Mouse (Mus musculus) embryonic facial prominence, embryonic 12.5 days (tissue): ENCODE measurements around the gene Gzmk. TPM values are rescaled to one million over a fixed set of nuclear protein-coding genes. Genes with fewer than 3 reads are reported as not detected.

Experiments used
- ATAC-seq: fragments of 200-750 bp; cut with Nextera tagmentation; 2 replicates; pipeline ENCODE4 v1.8.0; 2017; ENCODE audit not compliant: insufficient number of reproducible peaks, insufficient read depth, low FRiP score, low TSS enrichment
- H3K27ac ChIP-seq: fragments of 300-500 bp; sonication (generic); 2 replicates; pipeline ENCODE4 v1.5.1; 2016; ENCODE audit warnings: mild to moderate bottlenecking
- H3K27me3 ChIP-seq: fragments of 300-500 bp; sonication (generic); 2 replicates; pipeline ENCODE4 v1.6.1; 2016; ENCODE audit warnings: mild to moderate bottlenecking, moderate library complexity
- H3K36me3 ChIP-seq: fragments of 300-500 bp; sonication (generic); 2 replicates; pipeline ENCODE4 v1.6.1; 2016; ENCODE audit warnings: mild to moderate bottlenecking
- H3K4me1 ChIP-seq: fragments of 300-500 bp; sonication (generic); 2 replicates; pipeline ENCODE4 v1.6.1; 2016
- H3K4me2 ChIP-seq: fragments of 300-500 bp; sonication (generic); replicated peaks from 2 replicates; pipeline ENCODE4 v1.6.1; 2016; ENCODE audit warnings: mild to moderate bottlenecking, moderate library complexity
- H3K4me3 ChIP-seq: fragments of 300-500 bp; sonication (generic); 2 replicates; pipeline ENCODE4 v1.5.1; 2016; ENCODE audit warnings: mild to moderate bottlenecking
- H3K9ac ChIP-seq: fragments of 300-500 bp; sonication (generic); 2 replicates; pipeline ENCODE4 v1.6.1; 2016; ENCODE audit warnings: mild to moderate bottlenecking, moderate library complexity
- H3K9me3 ChIP-seq: fragments of 300-500 bp; sonication (generic); 2 replicates; pipeline ENCODE4 v1.6.1; 2016; ENCODE audit warnings: mild to moderate bottlenecking, moderate library complexity
- WGBS: fragments of 180-500 bp; shearing (Covaris S2); methylation state at CpG from one replicate; pipeline ENCODE4 v1.1.7; 2016; 5-methylcytosine and 5-hydroxymethylcytosine counted together
- polyA plus RNA-seq: library from polyadenylated mRNA; unstranded; fragments of >200 nt; fragmentation: Nextera tagmentation; extraction: Ambion mirVana; gene quantifications from 2 replicates; pipeline ENCODE4 v1.2.1, GENCODE M21; 2016

Gzmk gene
- polyA plus RNA-seq, 1 experiment from 2014 or later, result not detected

- WGBS, result 70% methylated on average over 4 of the region's 4 CpGs
- Histone ChIP-seq H3K27ac (no peak overlapping the region), H3K36me3 (no peaks in the 10 kb centered on the region), H3K9ac (no peak overlapping the region), H3K4me2 (no peak overlapping the region), H3K27me3 (no peaks in the 10 kb centered on the region), H3K4me1 (no peaks in the 10 kb centered on the region), H3K9me3 (no peaks in the 10 kb centered on the region), H3K4me3 (no peak overlapping the region)
- no peak for ATAC-seq
Measured at GRCm38 (mm10) chr13:113151556-113151955, 74.2 kb downstream of the Gzmk start.

GRCm38 (mm10) chr13:113139597-113139996 lies 86.1 kb downstream of the Gzmk start:
- Histone ChIP-seq H3K27ac (no peak overlapping the region), H3K4me3 (no peak overlapping the region), H3K4me1 (no peaks in the 10 kb centered on the region), H3K36me3 (no peaks in the 10 kb centered on the region), H3K9me3 (no peaks in the 10 kb centered on the region), H3K27me3 (no peaks in the 10 kb centered on the region), H3K9ac (no peak overlapping the region), H3K4me2 (no peak overlapping the region)
- WGBS, result 79% methylated on average over 1 of the region's 1 CpGs
- ATAC-seq, result no peak

- H3K9ac ChIP-seq, result no peak overlapping the region
- no peak for ATAC-seq
- no peaks in the 10 kb centered on the region for H3K36me3 ChIP-seq
- 95% methylated on average over 1 of the region's 1 CpGs for WGBS
- no peak overlapping the region for H3K4me2 ChIP-seq
- H3K9me3 ChIP-seq, result no peaks in the 10 kb centered on the region
- H3K27me3 ChIP-seq, result no peaks in the 10 kb centered on the region
- H3K4me3 ChIP-seq, result no peak overlapping the region
- H3K27ac ChIP-seq, result no peak overlapping the region
- H3K4me1 ChIP-seq, result no peaks in the 10 kb centered on the region
Measured at GRCm38 (mm10) chr13:113129974-113130373, 95.7 kb downstream of the Gzmk start.

Other genes with a start within 250 kb of the Gzmk start
- gene Ccno, start 238.1 kb downstream of the Gzmk start, polyA plus RNA-seq, result 0.53 and 0.79 TPM in 2 replicates
- 0.24 and 0.26 TPM in 2 replicates for gene Mcidas, start 232.1 kb downstream of the Gzmk start, polyA plus RNA-seq
- not detected in 2 replicates for gene Cdc20b, start 190.8 kb downstream of the Gzmk start, polyA plus RNA-seq
- gene Gpx8, start 179.5 kb downstream of the Gzmk start, polyA plus RNA-seq, result 152 and 164 TPM in 2 replicates
- not detected in 2 replicates for gene Gzma, start 124.9 kb downstream of the Gzmk start, polyA plus RNA-seq
- gene Esm1, start 16.2 kb downstream of the Gzmk start, polyA plus RNA-seq, result 2.1 and 2.5 TPM in 2 replicates
- gene BC067074, start 67.3 kb upstream of the Gzmk start, polyA plus RNA-seq, result 7.1 and 8.3 TPM in 2 replicates